Mouse (Mus musculus): ENCODE results near the gene Cript.
"Not testable (repeated sequence)": the region's sequence is repeated elsewhere in the genome, so short reads cannot be mapped to it uniquely, and the experiment has no call there.

Gene Cript

GRCm38 (mm10) chr17:87050469-87051175 lies 25.3 kb downstream of the Cript start:
- DNase-seq (ENCODE audit: inconsistent ontology term) = peak; percentile 78

GRCm38 (mm10) chr17:87051652-87052051 lies 26.3 kb downstream of the Cript start:
- no peak for DNase-seq (ENCODE audit: inconsistent ontology term)

- DNase-seq (ENCODE audit: inconsistent ontology term) = no peak
Observed at GRCm38 (mm10) chr17:87052432-87052831, 27.1 kb downstream of the Cript start.

GRCm38 (mm10) chr17:87053921-87054320 lies 28.6 kb downstream of the Cript start:
- no peak for DNase-seq (ENCODE audit: inconsistent ontology term)

- DNase-seq (ENCODE audit: inconsistent ontology term) = peak; percentile 46
Observed at GRCm38 (mm10) chr17:87055051-87055459, 29.7 kb downstream of the Cript start.

GRCm38 (mm10) chr17:87055663-87056062 lies 30.3 kb downstream of the Cript start:
- DNase-seq (ENCODE audit: inconsistent ontology term) = no peak

GRCm38 (mm10) chr17:87056761-87057160 lies 31.4 kb downstream of the Cript start:
- DNase-seq (ENCODE audit: inconsistent ontology term) = no peak

GRCm38 (mm10) chr17:87057486-87058266 lies 32.3 kb downstream of the Cript start:
- DNase-seq (ENCODE audit: inconsistent ontology term) = no peak

GRCm38 (mm10) chr17:87062639-87063038 lies 37.3 kb downstream of the Cript start:
- no peak for DNase-seq (ENCODE audit: inconsistent ontology term)

- DNase-seq (ENCODE audit: inconsistent ontology term) = no peak
Observed at GRCm38 (mm10) chr17:87063461-87063860, 38.1 kb downstream of the Cript start.

- no peak for DNase-seq (ENCODE audit: inconsistent ontology term)
Observed at GRCm38 (mm10) chr17:87063969-87064368, 38.6 kb downstream of the Cript start.

- no peak for DNase-seq (ENCODE audit: inconsistent ontology term)
Observed at GRCm38 (mm10) chr17:87068997-87069396, 43.6 kb downstream of the Cript start.

GRCm38 (mm10) chr17:87072183-87072582 lies 46.8 kb downstream of the Cript start:
- DNase-seq (ENCODE audit: inconsistent ontology term) = not testable (repeated sequence)

- DNase-seq (ENCODE audit: inconsistent ontology term) = no peak
Observed at GRCm38 (mm10) chr17:87072766-87073440, 47.6 kb downstream of the Cript start.

- no peak for DNase-seq (ENCODE audit: inconsistent ontology term)
Observed at GRCm38 (mm10) chr17:87073470-87073869, 48.1 kb downstream of the Cript start.

GRCm38 (mm10) chr17:87078217-87078616 lies 52.9 kb downstream of the Cript start:
- not testable (repeated sequence) for DNase-seq (ENCODE audit: inconsistent ontology term)

- DNase-seq (ENCODE audit: inconsistent ontology term) = no peak
Observed at GRCm38 (mm10) chr17:87080724-87081123, 55.4 kb downstream of the Cript start.

GRCm38 (mm10) chr17:87082547-87082946 lies 57.2 kb downstream of the Cript start:
- no peak for DNase-seq (ENCODE audit: inconsistent ontology term)

- no peak for DNase-seq (ENCODE audit: inconsistent ontology term)
Observed at GRCm38 (mm10) chr17:87083671-87084070, 58.3 kb downstream of the Cript start.

Data from Muller cell, postnatal 12 days (primary cell).